Mouse (Mus musculus) right cerebral cortex, postnatal 10 days (tissue): ENCODE results near the gene Pih1d1.
"Not testable (repeated sequence)": the region's sequence is repeated elsewhere in the genome, so short reads cannot be mapped to it uniquely, and the experiment has no call there.

Experiments
- DNase-seq, 2 experiments: peaks; one replicate each; pipeline ENCODE4 v3.0.0; 2021; ENCODE audit warnings: low spot score in 2 of 2

Gene Pih1d1

GRCm38 (mm10) chr7:45154096-45154992 lies at the start of gene Pih1d1, which contains the start of gene Aldh16a1:
TSS of gene Pih1d1 (plus strand) at chr7:45154303.
TSS of gene Aldh16a1 (minus strand) at chr7:45154584.
- peak; percentile 98 for DNase-seq

GRCm38 (mm10) chr7:45104941-45105340 lies 49.2 kb upstream of the Pih1d1 start:
- no peak for DNase-seq

- no peak for DNase-seq
Measured at GRCm38 (mm10) chr7:45105491-45105890, 48.6 kb upstream of the Pih1d1 start.

GRCm38 (mm10) chr7:45106441-45106840 lies 47.7 kb upstream of the Pih1d1 start:
- DNase-seq = no peak

GRCm38 (mm10) chr7:45107052-45107645 lies 47.0 kb upstream of the Pih1d1 start:
- no peak for DNase-seq

GRCm38 (mm10) chr7:45110089-45110488 lies 44.0 kb upstream of the Pih1d1 start:
- DNase-seq = not testable (repeated sequence)

- no peak for DNase-seq
Measured at GRCm38 (mm10) chr7:45111940-45112339, 42.2 kb upstream of the Pih1d1 start.

- DNase-seq = no peak
Measured at GRCm38 (mm10) chr7:45112529-45112928, 41.6 kb upstream of the Pih1d1 start.

- DNase-seq = no peak
Measured at GRCm38 (mm10) chr7:45113476-45113875, 40.6 kb upstream of the Pih1d1 start.

GRCm38 (mm10) chr7:45117566-45117965 lies 36.5 kb upstream of the Pih1d1 start:
- peak in 1 of 2 experiments; percentile 35 for DNase-seq

GRCm38 (mm10) chr7:45118336-45118735 lies 35.8 kb upstream of the Pih1d1 start:
- DNase-seq = no peak

- DNase-seq = peak in 1 of 2 experiments; percentile 32
Measured at GRCm38 (mm10) chr7:45119780-45120709, 34.1 kb upstream of the Pih1d1 start.

- peak; percentile 38 to 53 for DNase-seq
Measured at GRCm38 (mm10) chr7:45121404-45121803, 32.7 kb upstream of the Pih1d1 start.

GRCm38 (mm10) chr7:45121966-45122365 lies 32.1 kb upstream of the Pih1d1 start:
- peak in 1 of 2 experiments; percentile 34 for DNase-seq

GRCm38 (mm10) chr7:45122561-45123185 lies 31.4 kb upstream of the Pih1d1 start:
- DNase-seq = peak in 1 of 2 experiments; percentile 42

- peak in 1 of 2 experiments; percentile 46 for DNase-seq
Measured at GRCm38 (mm10) chr7:45123186-45123570, 30.9 kb upstream of the Pih1d1 start.

- peak; percentile 99 to 100 for DNase-seq
Measured at GRCm38 (mm10) chr7:45124224-45125143, 29.6 kb upstream of the Pih1d1 start, which contains the start of gene Rps11. TSS of gene Rps11 (minus strand) at chr7:45124439.

- DNase-seq = peak in 1 of 2 experiments; percentile 37
Measured at GRCm38 (mm10) chr7:45125144-45125600, 28.9 kb upstream of the Pih1d1 start.

- peak in 1 of 2 experiments; percentile 46 for DNase-seq
Measured at GRCm38 (mm10) chr7:45125649-45126048, 28.5 kb upstream of the Pih1d1 start.
